Mouse (Mus musculus): ENCODE data around the gene Tnfaip8l1.

DNA sequence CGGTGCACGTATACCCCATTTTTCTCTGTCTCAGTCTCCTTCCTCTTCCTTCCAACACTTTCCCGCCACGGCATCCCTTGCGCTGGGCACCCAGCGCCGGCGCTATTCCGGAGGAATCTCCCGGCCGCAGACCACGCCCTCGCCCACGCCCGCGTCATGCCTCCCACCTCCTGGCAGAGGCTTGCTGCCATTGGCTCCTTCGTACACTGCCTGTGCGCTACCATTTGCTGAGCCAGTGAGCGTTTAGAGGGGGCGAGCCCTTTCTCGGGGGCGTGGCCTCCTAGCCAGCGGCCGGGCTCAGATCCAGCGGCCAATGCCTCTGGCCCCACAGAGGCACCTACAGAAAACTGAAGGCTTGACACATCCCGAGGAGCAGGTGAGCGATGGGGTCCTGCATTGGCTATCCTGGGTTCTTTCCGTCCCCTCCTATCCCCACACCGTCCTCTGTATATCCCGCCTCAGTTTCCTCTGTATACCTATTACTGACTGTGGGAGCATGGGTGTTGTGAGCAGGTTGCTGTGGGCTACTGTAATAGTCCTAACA, at the start of gene Tnfaip8l1:
- no peak for TF ChIP-seq RCOR1 (IDR thresholded peaks at IDR 0.05; ENCODE audit: low read depth, low read length)
- no peak for TF ChIP-seq CTCF (IDR thresholded peaks at IDR 0.05 in 2 of 3, conservative IDR thresholded peaks at IDR 0.05 in 1 of 3; ENCODE audit: control insufficient read depth in 1 of 3, insufficient read depth in 1 of 3, low read depth in 2 of 3, low read length in 3 of 3, poor library complexity in 1 of 3, severe bottlenecking in 1 of 3)
- TF ChIP-seq TBP (IDR thresholded peaks at IDR 0.05; ENCODE audit: low read depth, low read length) = no peak
- TF ChIP-seq MAFK (IDR thresholded peaks at IDR 0.05; ENCODE audit: borderline replicate concordance, low read depth, low read length) = no peak
- no peak for TF ChIP-seq MYC (IDR thresholded peaks at IDR 0.05; ENCODE audit: low read depth, low read length)
